Mouse (Mus musculus) heart, embryonic 14.5 days (tissue): ENCODE data around the gene Pappa. TPM values are rescaled to one million over a fixed set of nuclear protein-coding genes. Genes with fewer than 3 reads are reported as not detected.

Source experiments
- ATAC-seq: fragments of 200-750 bp; cut with Nextera tagmentation; 2 replicates; pipeline ENCODE4 v1.8.0; 2017; ENCODE audit warnings: low read depth, moderate TSS enrichment; ENCODE audit not compliant: insufficient number of reproducible peaks, insufficient read depth, low FRiP score
- H3K27ac ChIP-seq, 2 experiments: fragments of 200-500 bp in 1 of 2; fragments of 300-500 bp in 1 of 2; sonication (generic) in 1 of 2; replicated peaks in 1 of 2; 2 replicates each; pipeline ENCODE4 v1.5.1; 2012 to 2014; ENCODE audit warnings: low read depth in 2 of 2, low read length in 2 of 2, control low read depth in 1 of 2, mild to moderate bottlenecking in 1 of 2, mixed read lengths in 1 of 2; ENCODE audit not compliant: control insufficient read depth in 1 of 2, insufficient read depth in 1 of 2
- H3K27me3 ChIP-seq: fragments of 300-500 bp; sonication (generic); 2 replicates; pipeline ENCODE4 v1.6.1; 2014; ENCODE audit warnings: mild to moderate bottlenecking, low read length, control low read depth; ENCODE audit not compliant: control insufficient read depth, insufficient read depth
- H3K36me3 ChIP-seq: fragments of 300-500 bp; sonication (generic); 2 replicates; pipeline ENCODE4 v1.6.1; 2014; ENCODE audit warnings: mild to moderate bottlenecking, control low read depth, low read length, mixed read lengths; ENCODE audit not compliant: control insufficient read depth, insufficient read depth
- H3K4me1 ChIP-seq, 2 experiments: fragments of 200-500 bp in 1 of 2; fragments of 300-500 bp in 1 of 2; sonication (generic) in 1 of 2; 2 replicates each; pipeline ENCODE4 v1.6.1; 2012 to 2014; ENCODE audit warnings: low read length in 2 of 2, control low read depth in 1 of 2, mixed read lengths in 1 of 2; ENCODE audit not compliant: control insufficient read depth in 2 of 2, insufficient read depth in 2 of 2
- H3K4me2 ChIP-seq: fragments of 300-500 bp; sonication (generic); 2 replicates; pipeline ENCODE4 v1.6.1; 2014; ENCODE audit warnings: mild to moderate bottlenecking, low read length
- H3K4me3 ChIP-seq, 2 experiments: fragments of 200-500 bp in 1 of 2; fragments of 300-500 bp in 1 of 2; sonication (generic) in 1 of 2; 2 replicates each; pipeline ENCODE4 v1.5.1; 2012 to 2014; ENCODE audit warnings: low read length in 2 of 2, mild to moderate bottlenecking in 2 of 2, control low read depth in 1 of 2, low read depth in 1 of 2, moderate library complexity in 1 of 2; ENCODE audit not compliant: control insufficient read depth in 1 of 2, insufficient read depth in 1 of 2
- H3K9ac ChIP-seq: fragments of 300-500 bp; sonication (generic); 2 replicates; pipeline ENCODE4 v1.6.1; 2014; ENCODE audit warnings: mild to moderate bottlenecking, low read length
- H3K9me3 ChIP-seq: fragments of 300-500 bp; sonication (generic); 2 replicates; pipeline ENCODE4 v1.6.1; 2016; ENCODE audit warnings: low read length, control low read depth; ENCODE audit not compliant: control insufficient read depth
- WGBS: fragments of 180-500 bp; shearing (Covaris S2); extraction: QIAGEN DNeasy Blood & Tissue Kit; methylation state at CpG from one replicate; pipeline ENCODE4 v1.1.7; 2014; 5-methylcytosine and 5-hydroxymethylcytosine counted together
- polyA plus RNA-seq: library from polyadenylated mRNA; unstranded; fragments of >200 nt; fragmentation: Nextera tagmentation; extraction: Ambion mirVana; gene quantifications from 2 replicates; pipeline ENCODE4 v1.2.1, GENCODE M21; 2014

Gene Pappa
- polyA plus RNA-seq, 1 experiment from 2014 or later, result 0.73 TPM

- ATAC-seq, result no peak
- H3K27me3 ChIP-seq, result no peaks in the 10 kb centered on the region
- no peak overlapping the region for H3K4me3 ChIP-seq
- H3K27ac ChIP-seq, result no peak overlapping the region
- 55% methylated on average over 2 of the region's 2 CpGs for WGBS
- no peak overlapping the region for H3K9ac ChIP-seq
- H3K9me3 ChIP-seq, result no peaks in the 10 kb centered on the region
- H3K4me2 ChIP-seq, result no peak overlapping the region
- no peaks in the 10 kb centered on the region for H3K4me1 ChIP-seq
- H3K36me3 ChIP-seq, result no peaks in the 10 kb centered on the region
Measured at GRCm38 (mm10) chr4:65205446-65205845, 81.5 kb downstream of the Pappa start.

- Histone ChIP-seq H3K36me3 (no peaks in the 10 kb centered on the region), H3K27me3 (no peaks in the 10 kb centered on the region), H3K4me3 (no peak overlapping the region), H3K4me1 (no peaks in the 10 kb centered on the region), H3K9ac (no peak overlapping the region), H3K4me2 (no peak overlapping the region), H3K9me3 (no peaks in the 10 kb centered on the region), H3K27ac (no peak overlapping the region)
- 46% methylated on average over 3 of the region's 3 CpGs for WGBS
- no peak for ATAC-seq
Measured at GRCm38 (mm10) chr4:65209369-65210015, 85.5 kb downstream of the Pappa start.

GRCm38 (mm10) chr4:65216682-65217081 lies 92.7 kb downstream of the Pappa start:
- 57% methylated on average over 3 of the region's 3 CpGs for WGBS
- H3K36me3 ChIP-seq, result no peaks in the 10 kb centered on the region
- H3K9me3 ChIP-seq, result no peaks in the 10 kb centered on the region
- H3K4me1 ChIP-seq, result peaks cover 4 to 9% of the 10 kb centered on the region in 2 experiments; a peak in 3 of 4 replicates
- H3K27ac ChIP-seq, result no peak overlapping the region
- no peak overlapping the region for H3K4me3 ChIP-seq
- ATAC-seq, result no peak
- no peak overlapping the region for H3K4me2 ChIP-seq
- no peak overlapping the region for H3K9ac ChIP-seq
- H3K27me3 ChIP-seq, result no peaks in the 10 kb centered on the region

DNA sequence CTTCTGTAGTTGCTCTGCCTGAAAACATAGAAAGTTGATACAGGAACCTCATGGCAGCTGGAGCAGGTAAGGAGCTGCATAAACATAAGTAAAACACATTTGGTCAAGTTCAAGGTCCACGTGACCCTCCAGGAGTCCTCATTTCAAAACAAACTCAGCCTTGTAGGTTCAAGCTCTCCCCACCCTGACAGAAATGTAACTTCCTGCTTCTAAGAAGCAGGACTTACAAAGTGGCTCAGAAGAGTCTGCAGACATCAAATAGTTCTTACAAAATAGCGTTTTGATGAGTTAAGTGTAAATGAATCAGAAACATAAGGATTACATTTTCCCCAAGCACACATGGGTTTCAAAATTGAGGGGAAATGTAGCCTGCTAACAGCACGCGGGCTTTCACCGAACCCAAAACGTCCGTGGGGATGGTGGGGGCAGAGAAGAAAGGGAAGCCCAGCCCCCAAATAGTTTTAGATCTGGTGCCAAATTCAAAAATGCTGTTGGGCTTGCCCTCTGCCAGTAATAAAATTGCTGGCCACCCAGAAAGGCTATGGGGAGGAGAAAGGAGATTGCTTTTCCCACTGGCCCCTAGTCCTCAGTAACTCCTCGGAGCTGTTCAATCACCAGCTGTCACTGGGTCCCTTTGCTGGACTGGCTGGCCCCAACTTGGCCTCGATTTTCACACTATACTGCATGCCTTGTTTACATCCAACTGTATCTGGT lies 93.8 kb downstream of the Pappa start:
- Histone ChIP-seq H3K9me3 (no peaks in the 10 kb centered on the region), H3K4me3 (no peak overlapping the region), H3K27me3 (no peaks in the 10 kb centered on the region), H3K36me3 (no peaks in the 10 kb centered on the region), H3K4me2 (0 out of 2 replicates have a peak overlapping the region, but pooled peaks have one; percentile 11), H3K4me1 (peaks cover 4 to 9% of the 10 kb centered on the region in 2 experiments; a peak in 3 of 4 replicates), H3K9ac (no peak overlapping the region), H3K27ac (no peak overlapping the region)
- ATAC-seq, result no peak
- WGBS, result 48% methylated on average over 9 of the region's 9 CpGs

- ATAC-seq, result no peak
- no peaks in the 10 kb centered on the region for H3K27me3 ChIP-seq
- no peak overlapping the region for H3K4me3 ChIP-seq
- WGBS, result 92% methylated on average over 4 of the region's 4 CpGs
- H3K9me3 ChIP-seq, result no peaks in the 10 kb centered on the region
- no peak overlapping the region for H3K4me2 ChIP-seq
- no peaks in the 10 kb centered on the region for H3K4me1 ChIP-seq
- H3K27ac ChIP-seq, result no peak overlapping the region
- no peak overlapping the region for H3K9ac ChIP-seq
- H3K36me3 ChIP-seq, result no peaks in the 10 kb centered on the region
Measured at GRCm38 (mm10) chr4:65223901-65224300, 99.9 kb downstream of the Pappa start.

GRCm38 (mm10) chr4:65238540-65238998 lies 114.6 kb downstream of the Pappa start:
- ATAC-seq, result no peak
- H3K9ac ChIP-seq, result no peak overlapping the region
- no peak overlapping the region for H3K27ac ChIP-seq
- peaks cover 11 to 20% of the 10 kb centered on the region in 2 experiments for H3K4me1 ChIP-seq
- no peaks in the 10 kb centered on the region for H3K36me3 ChIP-seq
- H3K9me3 ChIP-seq, result no peaks in the 10 kb centered on the region
- H3K27me3 ChIP-seq, result no peaks in the 10 kb centered on the region
- no peak overlapping the region for H3K4me2 ChIP-seq
- 8% methylated on average over 8 of the region's 8 CpGs for WGBS
- H3K4me3 ChIP-seq, result no peak overlapping the region

- H3K9me3 ChIP-seq, result no peaks in the 10 kb centered on the region
- no peak overlapping the region for H3K4me3 ChIP-seq
- no peaks in the 10 kb centered on the region for H3K36me3 ChIP-seq
- peak overlapping the region in 1 of 2 experiments; percentile 28; a peak in 1 of 4 replicates for H3K27ac ChIP-seq
- no peak overlapping the region for H3K4me2 ChIP-seq
- no peaks in the 10 kb centered on the region for H3K27me3 ChIP-seq
- 3% methylated on average over 3 of the region's 3 CpGs for WGBS
- H3K4me1 ChIP-seq, result peaks cover 13 to 20% of the 10 kb centered on the region in 2 experiments
- peak; percentile 50 for ATAC-seq
- no peak overlapping the region for H3K9ac ChIP-seq
Measured at GRCm38 (mm10) chr4:65242434-65242931, 118.5 kb downstream of the Pappa start.
